Mouse (Mus musculus): ENCODE data around the gene Gna13. TPM values are rescaled to one million over a fixed set of nuclear protein-coding genes. Genes with fewer than 3 reads are reported as not detected.

Gene Gna13
- polyA plus RNA-seq, 1 experiment = 65.1 TPM

- Histone ChIP-seq H3K9me3 (replicated peaks; ENCODE audit: control insufficient read depth, insufficient read depth, low read length, poor library complexity, severe bottlenecking) (no peaks in the 10 kb centered on the region), H3K36me3 (ENCODE audit: control insufficient read depth, insufficient read depth, low read length, poor library complexity, severe bottlenecking) (no peaks in the 10 kb centered on the region), H3K27me3 (ENCODE audit: control insufficient read depth, insufficient read depth, low read length, poor library complexity, severe bottlenecking) (no peaks in the 10 kb centered on the region), H3K27ac (ENCODE audit: insufficient read depth, low read length) (no peak overlapping the region), H3K9ac (ENCODE audit: low read depth, poor library complexity, severe bottlenecking) (no peak overlapping the region), H3K4me3 (ENCODE audit: low read depth, low read length) (no peak overlapping the region), H3K4me1 (ENCODE audit: control insufficient read depth, insufficient read depth, low read length) (peaks cover 6% of the 10 kb centered on the region)
- TF ChIP-seq EP300 (IDR thresholded peaks at IDR 0.05; ENCODE audit: insufficient read depth, low read depth, low read length) (no peak), CTCF (IDR thresholded peaks at IDR 0.05; ENCODE audit: low read depth, low read length) (peak; percentile 65)
These were observed 18.5 kb upstream of the Gna13 start for GRCm38 (mm10) chr11:109343991-109344599.

- H3K27ac ChIP-seq (ENCODE audit: insufficient read depth, low read length) = no peak overlapping the region
- TF ChIP-seq POLR2A (IDR thresholded peaks at IDR 0.05; ENCODE audit: insufficient read depth, low read length) = no peak
- TF ChIP-seq CTCF (IDR thresholded peaks at IDR 0.05; ENCODE audit: low read depth, low read length) = no peak
- no peak for TF ChIP-seq EP300 (IDR thresholded peaks at IDR 0.05; ENCODE audit: insufficient read depth, low read depth, low read length)
These were observed 15.2 kb upstream of the Gna13 start for GRCm38 (mm10) chr11:109347242-109347959.

GRCm38 (mm10) chr11:109348408-109348807 is 14.2 kb upstream of the Gna13 start:
- Histone ChIP-seq H3K4me1 (ENCODE audit: control insufficient read depth, insufficient read depth, low read length) (peaks cover 11% of the 10 kb centered on the region), H3K36me3 (ENCODE audit: control insufficient read depth, insufficient read depth, low read length, poor library complexity, severe bottlenecking) (no peaks in the 10 kb centered on the region), H3K9ac (ENCODE audit: low read depth, poor library complexity, severe bottlenecking) (no peak overlapping the region), H3K27me3 (ENCODE audit: control insufficient read depth, insufficient read depth, low read length, poor library complexity, severe bottlenecking) (no peaks in the 10 kb centered on the region), H3K4me3 (ENCODE audit: low read depth, low read length) (no peak overlapping the region), H3K27ac (ENCODE audit: insufficient read depth, low read length) (no peak overlapping the region), H3K9me3 (replicated peaks; ENCODE audit: control insufficient read depth, insufficient read depth, low read length, poor library complexity, severe bottlenecking) (no peaks in the 10 kb centered on the region)
- no peak for TF ChIP-seq EP300 (IDR thresholded peaks at IDR 0.05; ENCODE audit: insufficient read depth, low read depth, low read length)
- TF ChIP-seq POLR2A (IDR thresholded peaks at IDR 0.05; ENCODE audit: insufficient read depth, low read length) = no peak
- TF ChIP-seq CTCF (IDR thresholded peaks at IDR 0.05; ENCODE audit: low read depth, low read length) = no peak

More at GRCm38 (mm10) chr11:109347242-109347959, 15.2 kb upstream of the Gna13 start:
- Histone ChIP-seq H3K4me3 (ENCODE audit: low read depth, low read length) (no peak overlapping the region), H3K36me3 (ENCODE audit: control insufficient read depth, insufficient read depth, low read length, poor library complexity, severe bottlenecking) (no peaks in the 10 kb centered on the region), H3K27me3 (ENCODE audit: control insufficient read depth, insufficient read depth, low read length, poor library complexity, severe bottlenecking) (no peaks in the 10 kb centered on the region), H3K9me3 (replicated peaks; ENCODE audit: control insufficient read depth, insufficient read depth, low read length, poor library complexity, severe bottlenecking) (no peaks in the 10 kb centered on the region), H3K9ac (ENCODE audit: low read depth, poor library complexity, severe bottlenecking) (no peak overlapping the region), H3K4me1 (ENCODE audit: control insufficient read depth, insufficient read depth, low read length) (peaks cover 11% of the 10 kb centered on the region)

GRCm38 (mm10) chr11:109349652-109350316 is 12.8 kb upstream of the Gna13 start:
- peaks cover 12% of the 10 kb centered on the region for H3K4me1 ChIP-seq (ENCODE audit: control insufficient read depth, insufficient read depth, low read length)
- TF ChIP-seq EP300 (IDR thresholded peaks at IDR 0.05; ENCODE audit: insufficient read depth, low read depth, low read length) (no peak), POLR2A (IDR thresholded peaks at IDR 0.05; ENCODE audit: insufficient read depth, low read length) (no peak), CTCF (IDR thresholded peaks at IDR 0.05; ENCODE audit: low read depth, low read length) (no peak)
- no peaks in the 10 kb centered on the region for H3K9me3 ChIP-seq (replicated peaks; ENCODE audit: control insufficient read depth, insufficient read depth, low read length, poor library complexity, severe bottlenecking)
- peak overlapping the region; percentile 9; the same call in 1 of the 2 replicates for H3K27ac ChIP-seq (ENCODE audit: insufficient read depth, low read length)
- H3K9ac ChIP-seq (ENCODE audit: low read depth, poor library complexity, severe bottlenecking) = no peak overlapping the region
- H3K36me3 ChIP-seq (ENCODE audit: control insufficient read depth, insufficient read depth, low read length, poor library complexity, severe bottlenecking) = no peaks in the 10 kb centered on the region
- no peaks in the 10 kb centered on the region for H3K27me3 ChIP-seq (ENCODE audit: control insufficient read depth, insufficient read depth, low read length, poor library complexity, severe bottlenecking)
- no peak overlapping the region for H3K4me3 ChIP-seq (ENCODE audit: low read depth, low read length)

- Histone ChIP-seq H3K4me1 (ENCODE audit: control insufficient read depth, insufficient read depth, low read length) (peaks cover 12% of the 10 kb centered on the region), H3K27ac (ENCODE audit: insufficient read depth, low read length) (peak overlapping the region; percentile 9; the same call in 1 of the 2 replicates), H3K36me3 (ENCODE audit: control insufficient read depth, insufficient read depth, low read length, poor library complexity, severe bottlenecking) (no peaks in the 10 kb centered on the region), H3K4me3 (ENCODE audit: low read depth, low read length) (no peak overlapping the region), H3K9me3 (replicated peaks; ENCODE audit: control insufficient read depth, insufficient read depth, low read length, poor library complexity, severe bottlenecking) (no peaks in the 10 kb centered on the region), H3K9ac (ENCODE audit: low read depth, poor library complexity, severe bottlenecking) (no peak overlapping the region), H3K27me3 (ENCODE audit: control insufficient read depth, insufficient read depth, low read length, poor library complexity, severe bottlenecking) (no peaks in the 10 kb centered on the region)
- TF ChIP-seq CTCF (IDR thresholded peaks at IDR 0.05; ENCODE audit: low read depth, low read length) (no peak), EP300 (IDR thresholded peaks at IDR 0.05; ENCODE audit: insufficient read depth, low read depth, low read length) (no peak), POLR2A (IDR thresholded peaks at IDR 0.05; ENCODE audit: insufficient read depth, low read length) (no peak)
These were observed 12.3 kb upstream of the Gna13 start for GRCm38 (mm10) chr11:109350317-109350714.
